Mouse (Mus musculus) neutrophil, adult 5-6 weeks (primary cell): Measurements from ENCODE around the gene Ruvbl1. TPM values are rescaled to one million over a fixed set of nuclear protein-coding genes. Genes with fewer than 3 reads are reported as not detected.
A peak's percentile ranks its signal among the peaks of the same experiment; 100 is the strongest.

ENCODE experiments used
- ATAC-seq: fragments of 151-379, 151-347 bp; 2 replicates; pipeline ENCODE4 v1.8.0; 2017; ENCODE audit warnings: mild to moderate bottlenecking, moderate TSS enrichment; ENCODE audit not compliant: insufficient number of reproducible peaks, poor library complexity, low FRiP score, severe bottlenecking; ENCODE audit errors: extremely low read depth
- total RNA-seq: library from RNA; stranded (forward); fragments of 200-1000 nt; gene quantifications from 2 replicates; pipeline ENCODE4 v1.2.3, GENCODE M21; 2017

Gene Ruvbl1
- 41.7 and 45.8 TPM in 2 replicates for total RNA-seq

- peak; percentile 98 for ATAC-seq
Observed at GRCm38 (mm10) chr6:88465181-88465920, at the start of gene Ruvbl1. Gene Ruvbl1 (plus strand): TSS chr6:88465409.

- no peak for ATAC-seq
Observed at GRCm38 (mm10) chr6:88416130-88416758, 49.0 kb upstream of the Ruvbl1 start.

GRCm38 (mm10) chr6:88431202-88431601 lies 34.0 kb upstream of the Ruvbl1 start:
- no peak for ATAC-seq

- ATAC-seq: peak; percentile 50; the same call in 1 of the 2 replicates
Observed at GRCm38 (mm10) chr6:88435609-88436008, 29.6 kb upstream of the Ruvbl1 start.

GRCm38 (mm10) chr6:88439056-88439455 lies 26.2 kb upstream of the Ruvbl1 start:
- ATAC-seq: no peak

- ATAC-seq: no peak
Observed at GRCm38 (mm10) chr6:88442551-88442950, 22.7 kb upstream of the Ruvbl1 start.

- no peak for ATAC-seq
Observed at GRCm38 (mm10) chr6:88443446-88443845, 21.8 kb upstream of the Ruvbl1 start.

GRCm38 (mm10) chr6:88444076-88444750 lies 21.0 kb upstream of the Ruvbl1 start:
- ATAC-seq: no peak

- no peak for ATAC-seq
Observed at GRCm38 (mm10) chr6:88445661-88446060, 19.5 kb upstream of the Ruvbl1 start.

GRCm38 (mm10) chr6:88446063-88447002 lies 18.9 kb upstream of the Ruvbl1 start, which contains the start of gene Eefsec:
Gene Eefsec (minus strand): TSS chr6:88446539.
- ATAC-seq: peak; percentile 66

GRCm38 (mm10) chr6:88447454-88447853 lies 17.8 kb upstream of the Ruvbl1 start:
- ATAC-seq: no peak

- ATAC-seq: no peak
Observed at GRCm38 (mm10) chr6:88454545-88454944, 10.7 kb upstream of the Ruvbl1 start.

- ATAC-seq: no peak
Observed at GRCm38 (mm10) chr6:88469878-88470277, 4.7 kb downstream of the Ruvbl1 start.

GRCm38 (mm10) chr6:88480421-88480820 lies 15.2 kb downstream of the Ruvbl1 start:
- ATAC-seq: no peak

- no peak for ATAC-seq
Observed at GRCm38 (mm10) chr6:88483111-88483510, 17.9 kb downstream of the Ruvbl1 start.

GRCm38 (mm10) chr6:88483913-88484312 lies 18.7 kb downstream of the Ruvbl1 start:
- ATAC-seq: no peak

GRCm38 (mm10) chr6:88485378-88485777 lies 20.2 kb downstream of the Ruvbl1 start:
- ATAC-seq: no peak

GRCm38 (mm10) chr6:88486893-88487292 lies 21.7 kb downstream of the Ruvbl1 start:
- ATAC-seq: no peak

- no peak for ATAC-seq
Observed at GRCm38 (mm10) chr6:88489026-88489425, 23.8 kb downstream of the Ruvbl1 start.
